Mouse (Mus musculus) liver, embryonic 18 days (tissue): ENCODE data around the gene Ssbp4. TPM values are rescaled to one million over a fixed set of nuclear protein-coding genes. Genes with fewer than 3 reads are reported as not detected.

Source experiments
- polyA plus RNA-seq: library from polyadenylated mRNA; depleted of rRNA; stranded (reverse); fragments of >200 nt; gene quantifications from 2 replicates; pipeline ENCODE4 v1.2.3, GENCODE M21; 2012; rRNA removed

Ssbp4 gene
- 24.5 and 28.9 TPM in 2 replicates for polyA plus RNA-seq

DNA sequence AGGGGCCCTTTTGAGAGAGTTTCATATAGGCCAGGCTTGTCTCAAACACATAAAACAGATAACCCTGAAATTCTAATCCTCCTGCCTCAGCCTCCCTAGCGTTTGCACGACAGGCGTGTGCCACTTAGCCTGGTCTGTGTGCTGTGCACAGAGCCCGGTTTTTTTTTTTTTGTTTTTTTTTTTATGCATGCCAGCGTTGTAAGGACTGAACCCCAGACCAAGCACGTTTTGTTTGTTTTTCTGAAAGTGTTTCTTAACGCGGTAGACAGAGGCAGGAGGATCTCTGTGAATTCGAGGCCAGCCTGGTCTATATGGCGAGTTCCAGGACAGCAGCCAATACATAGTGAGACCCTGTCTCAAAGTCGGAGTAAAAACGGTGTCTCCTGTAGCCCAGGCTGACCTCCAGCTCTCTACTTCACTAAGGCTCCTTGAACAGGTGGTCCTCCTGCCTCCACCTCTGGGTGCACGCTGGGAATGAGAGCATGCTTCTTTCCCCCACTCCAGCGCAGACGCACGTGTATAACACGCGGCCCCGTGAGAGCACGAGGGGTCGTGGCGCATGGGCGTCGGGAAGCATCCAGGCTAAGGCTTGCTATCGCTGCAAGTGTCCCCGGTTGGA lies at the start of gene Ssbp4:
Gene Ssbp4 (minus strand): TSS at position 124 of the 619 bp plus-strand sequence.

GRCm38 (mm10) chr8:70632346-70632892 lies 23.7 kb upstream of the Ssbp4 start, which contains the start of gene Gdf15:
Gene Gdf15, minus strand, starts transcription at chr8:70632456.

DNA sequence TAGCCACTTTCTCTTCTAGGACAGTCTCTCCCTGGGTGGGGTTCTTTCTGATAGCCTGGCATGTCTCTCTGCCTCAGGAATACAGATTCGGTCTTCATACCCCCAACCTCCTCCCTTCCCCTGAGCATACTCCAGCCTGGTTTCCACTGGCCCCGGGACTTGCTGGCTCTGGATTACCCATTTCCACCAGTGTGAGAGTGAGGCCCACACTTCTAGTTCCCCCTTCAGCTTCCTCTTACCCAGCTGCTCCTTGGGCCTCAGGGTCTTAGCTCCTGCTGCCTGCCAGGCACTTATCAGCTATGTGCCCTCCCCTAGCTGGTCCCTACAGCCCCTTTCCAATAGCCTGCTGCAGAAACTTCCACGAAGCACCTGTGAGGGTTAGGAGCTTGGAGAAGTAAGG lies 7.2 kb upstream of the Ssbp4 start, which contains the start of gene Lrrc25:
Gene Lrrc25 (plus strand): TSS at position 262 of the 400 bp plus-strand sequence.

DNA sequence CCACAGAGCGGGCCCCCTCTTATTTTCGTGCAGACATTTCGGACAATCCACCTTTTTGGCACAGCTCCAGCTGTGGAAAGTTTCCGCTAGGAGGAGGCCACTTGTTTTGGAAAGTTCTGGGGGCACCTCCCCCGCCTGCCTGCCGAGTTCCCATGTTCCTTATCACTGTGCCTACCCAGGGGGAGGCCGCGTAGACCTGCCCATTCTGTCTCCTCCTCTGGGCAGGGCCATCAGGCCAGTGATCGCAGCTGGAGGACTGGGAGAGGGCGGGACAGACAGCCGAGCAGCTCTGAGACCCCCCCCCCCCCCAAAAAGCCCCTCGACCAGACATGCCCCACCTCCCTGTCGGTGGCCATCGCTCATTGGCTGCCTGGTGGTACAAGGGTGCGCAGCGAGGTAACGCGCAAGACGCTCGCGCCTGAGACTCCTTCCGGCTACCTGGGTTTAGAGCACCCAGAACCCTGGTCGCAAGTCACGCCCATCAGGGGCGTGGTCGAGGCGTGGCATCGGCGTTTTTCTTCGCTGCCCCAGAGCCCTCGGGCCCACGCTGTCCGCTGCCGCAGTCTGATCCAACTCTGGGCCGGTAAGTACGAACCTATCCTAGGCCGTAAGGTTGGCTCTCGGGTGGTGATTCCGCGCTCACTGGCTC lies 14.6 kb downstream of the Ssbp4 start, which contains the start of gene Isyna1:
Gene Isyna1 (plus strand): TSS at position 413 of the 649 bp plus-strand sequence.

Other genes with a start within 250 kb of the Ssbp4 start
- 2.0 and 2.9 TPM in 2 replicates for gene Comp, start 235.3 kb downstream of the Ssbp4 start, polyA plus RNA-seq
- 2.5 and 3.1 TPM in 2 replicates for gene Crtc1, start 169.3 kb downstream of the Ssbp4 start, polyA plus RNA-seq
- gene Klhl26, start 131.9 kb downstream of the Ssbp4 start, polyA plus RNA-seq, result 7.9 and 9.8 TPM in 2 replicates
- gene Tmem59l, start 121.5 kb downstream of the Ssbp4 start, polyA plus RNA-seq, result 0.02 and 0.08 TPM in 2 replicates
- gene Crlf1, start 115.7 kb downstream of the Ssbp4 start, polyA plus RNA-seq, result 0.22 and 0.23 TPM in 2 replicates
- gene Rex1bd, start 102.1 kb downstream of the Ssbp4 start, polyA plus RNA-seq, result 43.3 and 47.6 TPM in 2 replicates
- gene Uba52, start 98.1 kb downstream of the Ssbp4 start, polyA plus RNA-seq, result 848 and 888 TPM in 2 replicates
- 154 and 168 TPM in 2 replicates for gene Fkbp8, start 81.1 kb downstream of the Ssbp4 start, polyA plus RNA-seq
- 35.7 and 38.3 TPM in 2 replicates for gene Kxd1, start 80.9 kb downstream of the Ssbp4 start, polyA plus RNA-seq
- gene Ell, start 69.4 kb downstream of the Ssbp4 start, polyA plus RNA-seq, result 13.9 and 18.2 TPM in 2 replicates
- 26.1 and 31.4 TPM in 2 replicates for gene Isyna1, start 14.5 kb downstream of the Ssbp4 start, polyA plus RNA-seq
- 8.3 and 9.3 TPM in 2 replicates for gene Lrrc25, start 7.3 kb upstream of the Ssbp4 start, polyA plus RNA-seq
- 3.7 and 6.3 TPM in 2 replicates for gene Gdf15, start 23.6 kb upstream of the Ssbp4 start, polyA plus RNA-seq
- gene Pgpep1, start 51.5 kb upstream of the Ssbp4 start, polyA plus RNA-seq, result 19.5 and 19.7 TPM in 2 replicates
- 71.8 and 85.1 TPM in 2 replicates for gene Lsm4, start 64.4 kb upstream of the Ssbp4 start, polyA plus RNA-seq
- gene Jund, start 90.1 kb upstream of the Ssbp4 start, polyA plus RNA-seq, result 48.4 and 51.5 TPM in 2 replicates
- not detected in 2 replicates for gene Iqcn, start 94.6 kb upstream of the Ssbp4 start, polyA plus RNA-seq
- gene Gm3336, start 109.7 kb upstream of the Ssbp4 start, polyA plus RNA-seq, result 0.02 and 0.05 TPM in 2 replicates
- 6.5 and 7.5 TPM in 2 replicates for gene Pde4c, start 114.8 kb upstream of the Ssbp4 start, polyA plus RNA-seq
- 3.5 and 4.2 TPM in 2 replicates for gene Rab3a, start 145.8 kb upstream of the Ssbp4 start, polyA plus RNA-seq
- gene Mpv17l2, start 152.1 kb upstream of the Ssbp4 start, polyA plus RNA-seq, result 21.9 and 22.3 TPM in 2 replicates
- gene Pik3r2, start 167.8 kb upstream of the Ssbp4 start, polyA plus RNA-seq, result 10.5 and 12.6 TPM in 2 replicates
- 23.3 and 28.2 TPM in 2 replicates for gene Mast3, start 196.2 kb upstream of the Ssbp4 start, polyA plus RNA-seq
- 0.15 and 0.20 TPM in 2 replicates for gene Il12rb1, start 199.6 kb upstream of the Ssbp4 start, polyA plus RNA-seq
- gene Arrdc2, start 230.8 kb upstream of the Ssbp4 start, polyA plus RNA-seq, result 22.0 and 23.3 TPM in 2 replicates